Mouse (Mus musculus) large intestine, adult 2 months (tissue): ENCODE data around the gene Sap30l. TPM values are rescaled to one million over a fixed set of nuclear protein-coding genes. Genes with fewer than 3 reads are reported as not detected.
"Not testable (repeated sequence)": the region's sequence is repeated elsewhere in the genome, so short reads cannot be mapped to it uniquely, and the experiment has no call there.

Experiments
- DNase-seq: peaks from one replicate; pipeline ENCODE4 v3.0.0-alpha.2; 2012; ENCODE audit warnings: low read depth, low spot score
- WGBS: fragments of 180-500 bp; shearing (Covaris S2); methylation state at CpG from one replicate; pipeline ENCODE4 v1.1.7; 2018; 5-methylcytosine and 5-hydroxymethylcytosine counted together
- polyA plus RNA-seq: library from polyadenylated mRNA; depleted of rRNA; stranded (reverse); fragments of >200 nt; gene quantifications from 2 replicates; pipeline ENCODE4 v1.2.3, GENCODE M21; 2012

Sap30l gene
- polyA plus RNA-seq, 1 experiment = 33.9 TPM

GRCm38 (mm10) chr11:57828955-57829870 lies 27.8 kb downstream of the Sap30l start:
- WGBS = 25% methylated on average over 53 of the region's 53 CpGs
- no peak for DNase-seq

DNA sequence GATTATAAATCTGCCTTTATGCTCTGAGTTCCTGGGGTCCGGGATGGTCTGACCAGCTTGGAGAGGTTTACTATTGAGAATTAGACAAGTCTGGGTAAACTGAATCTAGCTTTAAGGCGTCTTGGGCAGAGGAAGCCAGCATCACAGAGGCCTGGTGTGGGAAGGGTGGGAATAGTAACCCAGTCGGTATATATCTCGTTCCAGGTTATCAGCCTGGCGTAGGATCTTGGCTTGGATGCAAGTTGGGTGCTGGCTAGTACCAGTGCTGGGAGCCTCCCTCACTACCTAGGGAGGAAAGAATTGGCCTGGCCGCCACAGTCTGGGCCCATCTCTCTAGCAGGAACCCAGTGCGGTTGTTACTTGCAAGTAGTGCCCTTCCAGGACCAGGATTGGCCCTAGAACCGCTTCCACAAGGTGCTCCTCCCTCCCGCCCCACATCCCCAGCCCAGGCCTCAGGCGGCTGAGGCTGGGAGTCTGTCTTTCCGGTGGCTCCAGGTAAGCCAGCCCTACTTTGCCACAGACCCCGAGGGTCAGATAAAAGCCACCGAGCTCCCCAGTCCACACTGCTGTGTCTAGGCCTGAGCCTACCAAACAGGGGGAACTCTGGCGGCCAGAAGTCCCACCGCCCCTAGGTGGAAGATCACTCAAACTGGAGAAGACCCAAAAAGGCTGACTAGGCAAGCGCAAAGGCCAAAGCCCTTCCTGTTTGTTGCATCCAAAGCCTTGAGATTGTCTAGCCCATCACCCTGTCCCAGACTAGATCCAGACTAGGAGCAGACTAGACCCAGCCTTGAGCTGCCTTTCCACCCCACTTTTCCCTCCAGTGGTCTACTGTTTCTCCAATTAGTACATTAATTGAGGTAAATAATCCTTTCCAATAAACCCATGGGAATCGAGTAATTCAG lies 28.7 kb downstream of the Sap30l start:
- 79% methylated on average over 17 of the region's 17 CpGs for WGBS

GRCm38 (mm10) chr11:57831281-57831781 lies 29.9 kb downstream of the Sap30l start:
- DNase-seq = no peak
- 33% methylated on average over 31 of the region's 31 CpGs for WGBS

More for the DNA sequence above, 28.7 kb downstream of the Sap30l start:
- DNase-seq = no peak

DNA sequence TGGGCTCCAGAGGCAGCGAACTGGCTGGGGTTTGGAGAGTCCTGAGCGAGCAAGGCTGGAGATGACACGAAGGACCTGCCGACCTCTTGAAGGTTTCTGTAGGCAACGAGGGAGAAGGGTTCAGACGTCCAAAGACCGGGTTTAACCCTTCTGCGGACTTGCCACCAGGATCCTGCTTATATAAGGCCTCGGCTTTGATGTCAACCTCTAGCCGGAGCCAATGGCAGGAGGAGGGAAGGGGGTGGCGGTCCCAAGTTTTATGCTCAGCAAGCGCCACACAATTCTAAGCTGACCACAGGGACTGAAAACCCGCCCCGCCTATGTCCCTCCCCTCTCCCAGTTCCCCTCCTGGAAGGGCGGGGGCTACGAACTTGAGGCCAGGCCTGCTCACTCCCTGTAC lies 30.4 kb downstream of the Sap30l start:
- no peak for DNase-seq
- 46% methylated on average over 16 of the region's 16 CpGs for WGBS

- 51% methylated on average over 23 of the region's 23 CpGs for WGBS
- no peak for DNase-seq
These were observed 31.2 kb downstream of the Sap30l start, which contains the start of gene Hand1 for GRCm38 (mm10) chr11:57832552-57833201. Gene Hand1, minus strand, starts transcription at chr11:57832818.

DNA sequence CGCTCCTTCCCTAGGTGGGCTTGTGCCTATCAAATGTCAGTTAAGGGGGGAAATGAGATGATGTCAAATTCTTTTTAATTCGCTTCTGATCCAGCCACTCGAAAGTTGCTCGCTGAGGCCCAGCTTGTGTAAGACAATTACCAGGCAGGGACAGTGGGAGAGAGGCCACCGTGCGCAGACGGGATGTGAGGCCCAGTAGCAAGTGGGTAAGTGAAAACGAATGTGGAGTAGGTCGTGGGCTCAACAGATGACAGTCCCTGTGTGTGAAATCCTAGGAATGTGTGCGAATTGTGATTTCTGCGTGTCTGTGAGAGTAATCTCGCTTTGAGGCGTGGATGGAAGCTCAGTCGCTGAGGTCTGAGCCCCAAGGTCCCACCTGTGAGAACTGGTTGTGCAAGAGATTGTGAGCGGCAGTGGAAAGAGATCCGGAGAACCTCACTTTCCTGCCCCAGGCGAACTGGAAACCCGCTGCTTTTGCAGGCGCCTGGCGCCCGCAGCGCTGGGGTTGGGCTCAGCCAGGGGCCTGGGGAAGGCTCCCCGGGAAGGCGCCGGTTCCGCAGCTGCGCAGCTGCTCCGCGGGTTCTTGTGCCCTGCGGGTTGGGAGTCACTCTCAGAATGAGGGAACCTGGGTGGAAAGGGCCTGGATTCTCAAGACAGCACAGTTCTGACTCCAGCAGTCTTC lies 32.0 kb downstream of the Sap30l start:
- no peak for DNase-seq
- 32% methylated on average over 30 of the region's 30 CpGs for WGBS

GRCm38 (mm10) chr11:57834031-57834430 lies 32.6 kb downstream of the Sap30l start:
- no peak for DNase-seq
- WGBS = 49% methylated on average over 6 of the region's 6 CpGs

GRCm38 (mm10) chr11:57835331-57835730 lies 33.9 kb downstream of the Sap30l start:
- WGBS = 55% methylated on average over 2 of the region's 2 CpGs
- DNase-seq = no peak

- WGBS = 52% methylated on average over 3 of the region's 3 CpGs
- DNase-seq = no peak
These were observed 34.5 kb downstream of the Sap30l start for GRCm38 (mm10) chr11:57835931-57836330.

- 36% methylated on average over 9 of the region's 9 CpGs for WGBS
- no peak for DNase-seq
These were observed 35.0 kb downstream of the Sap30l start for GRCm38 (mm10) chr11:57836401-57836800.

DNA sequence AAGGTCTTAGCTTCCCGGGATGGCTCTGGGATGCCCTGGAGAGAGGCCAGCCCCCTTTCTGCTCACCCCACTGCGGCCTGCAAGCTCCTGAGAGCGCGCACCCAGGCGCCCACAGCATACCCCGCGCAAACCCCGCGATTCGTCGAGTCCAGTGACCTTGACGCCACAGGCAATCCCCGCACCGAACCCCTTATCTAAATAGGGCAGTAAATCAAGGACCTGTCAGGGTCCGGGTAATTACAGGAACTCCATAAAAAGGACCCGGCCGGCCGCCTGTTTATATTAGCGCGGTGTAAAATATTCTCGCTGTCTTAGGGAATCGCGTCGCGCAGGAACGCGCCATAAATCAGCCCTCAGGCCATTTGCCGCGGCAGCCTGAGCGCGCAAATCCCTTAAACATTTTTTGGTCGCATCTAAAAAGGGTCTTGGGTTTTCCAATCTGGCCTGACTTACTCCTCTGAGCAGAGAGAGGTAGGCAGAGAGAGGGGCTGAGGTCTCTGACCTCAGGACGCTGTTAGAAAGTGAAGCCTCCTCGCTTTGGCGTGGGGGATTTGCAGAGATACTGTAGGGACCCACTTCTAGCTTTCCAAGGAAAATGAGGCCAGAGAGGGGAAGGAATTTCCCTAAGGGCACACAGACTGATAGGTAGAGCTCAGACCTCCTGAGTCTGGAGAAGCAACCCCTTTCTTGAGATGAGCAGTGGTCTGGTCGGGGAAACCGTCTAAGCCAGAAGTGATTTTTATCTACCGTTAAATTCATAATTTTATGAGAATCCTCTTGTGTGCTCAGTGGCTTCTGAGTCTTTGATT lies 35.6 kb downstream of the Sap30l start:
- no peak for DNase-seq
- WGBS = 4% methylated on average over 38 of the region's 38 CpGs

DNA sequence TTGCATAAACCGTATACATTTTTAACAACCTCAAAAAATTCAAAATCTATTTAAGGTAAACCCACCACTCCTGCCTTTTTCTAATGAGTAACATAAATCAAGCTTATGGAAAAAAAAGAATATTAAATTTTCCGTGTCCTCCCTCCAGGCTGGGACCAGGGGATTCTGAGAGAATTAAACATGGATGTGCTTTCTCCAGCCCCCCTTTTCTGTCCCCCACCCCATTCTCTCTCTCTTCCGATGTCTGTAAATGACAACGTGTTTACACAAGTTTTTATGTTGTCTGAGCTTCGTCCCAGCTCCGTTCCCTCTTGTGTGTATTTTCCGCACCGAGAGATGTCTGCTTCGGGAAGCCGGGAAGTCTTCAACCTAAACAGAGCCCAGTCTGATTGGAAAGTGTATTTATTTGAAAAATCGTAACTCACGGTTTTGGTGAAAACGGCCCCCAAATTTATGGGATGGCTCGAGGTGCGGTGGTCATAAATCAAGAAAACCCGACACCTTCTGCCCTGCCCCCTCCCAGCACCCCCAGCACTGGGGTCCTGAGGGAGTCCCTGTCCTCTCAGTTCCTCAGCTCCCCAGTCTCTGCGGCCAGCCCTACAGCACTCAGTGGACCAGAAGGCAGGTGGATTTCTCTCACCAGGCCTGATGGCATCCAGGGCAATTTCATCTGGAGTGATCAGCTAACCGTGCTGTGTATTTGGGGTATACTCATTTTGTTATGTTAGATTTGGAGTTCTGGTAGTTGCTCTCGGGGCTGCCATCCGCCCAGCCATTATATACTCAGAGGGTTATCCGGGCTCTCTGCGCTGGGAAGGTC lies 36.6 kb downstream of the Sap30l start:
- no peak for DNase-seq
- 18% methylated on average over 22 of the region's 22 CpGs for WGBS

- 47% methylated on average over 10 of the region's 10 CpGs for WGBS
- no peak for DNase-seq
These were observed 39.5 kb downstream of the Sap30l start for GRCm38 (mm10) chr11:57840986-57841385.

DNA sequence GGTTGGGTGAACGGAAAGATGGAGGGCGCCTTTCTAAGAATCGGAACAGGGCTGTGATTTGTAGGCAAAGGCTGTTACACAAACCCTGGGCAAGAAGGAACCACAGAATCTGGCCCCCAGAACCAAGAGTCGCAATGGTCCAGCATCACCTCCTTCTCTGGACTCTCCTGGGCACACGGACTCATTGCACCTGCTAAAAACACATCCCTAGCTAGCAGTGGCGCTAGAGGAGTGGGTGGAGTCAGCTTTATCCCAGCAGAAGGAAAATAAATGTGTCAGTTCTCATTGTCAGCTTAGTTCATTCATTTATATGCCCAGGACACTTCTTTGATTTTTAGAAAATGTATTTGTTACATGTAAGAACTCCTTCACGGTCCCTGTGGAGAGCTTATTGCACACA lies 40.0 kb downstream of the Sap30l start:
- DNase-seq = no peak
- 48% methylated on average over 7 of the region's 7 CpGs for WGBS

DNA sequence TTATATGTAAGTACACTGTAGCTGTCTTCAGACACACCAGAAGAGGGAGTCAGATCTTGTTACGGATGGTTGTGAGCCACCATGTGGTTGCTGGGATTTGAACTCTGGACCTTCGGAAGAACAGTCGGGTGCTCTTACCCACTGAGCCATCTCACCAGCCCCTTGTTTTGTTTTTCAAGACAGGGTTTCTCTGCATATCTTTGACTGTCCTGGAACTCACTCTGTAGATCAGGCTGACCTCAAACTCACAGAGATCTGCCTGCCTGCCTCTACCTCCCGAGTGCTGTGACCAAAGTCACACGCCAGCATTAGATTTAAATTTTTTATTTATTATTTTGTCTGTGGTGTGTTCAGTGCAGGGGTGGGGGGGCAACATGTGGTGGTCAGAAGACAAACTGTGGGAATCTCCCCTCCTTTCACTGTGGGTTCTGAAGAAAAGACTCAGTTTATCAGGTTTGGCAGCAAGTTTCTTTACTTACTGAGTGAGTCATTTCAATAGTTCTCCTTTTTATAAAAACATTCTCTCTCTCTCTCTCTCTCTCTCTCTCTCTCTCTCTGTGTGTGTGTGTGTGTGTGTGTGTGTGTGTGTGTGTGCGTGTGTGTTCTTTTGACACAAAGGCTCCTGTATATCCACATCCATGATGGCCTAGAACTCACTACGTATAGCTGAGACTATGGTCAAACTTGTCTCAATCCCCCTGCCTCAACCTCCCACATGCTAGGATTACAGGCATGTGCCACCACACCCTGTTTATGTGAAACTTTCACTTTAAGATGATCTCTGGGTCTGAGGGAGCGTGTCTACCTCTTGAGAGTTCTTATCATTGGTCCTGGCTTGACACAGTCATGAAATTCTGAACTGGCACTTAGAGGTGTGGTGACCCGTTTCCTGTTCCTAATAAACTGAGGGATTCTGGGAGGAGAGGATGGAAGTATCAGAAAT lies 45.3 kb downstream of the Sap30l start:
- WGBS = 81% methylated on average over 9 of the region's 9 CpGs
- not testable (repeated sequence) for DNase-seq

DNA sequence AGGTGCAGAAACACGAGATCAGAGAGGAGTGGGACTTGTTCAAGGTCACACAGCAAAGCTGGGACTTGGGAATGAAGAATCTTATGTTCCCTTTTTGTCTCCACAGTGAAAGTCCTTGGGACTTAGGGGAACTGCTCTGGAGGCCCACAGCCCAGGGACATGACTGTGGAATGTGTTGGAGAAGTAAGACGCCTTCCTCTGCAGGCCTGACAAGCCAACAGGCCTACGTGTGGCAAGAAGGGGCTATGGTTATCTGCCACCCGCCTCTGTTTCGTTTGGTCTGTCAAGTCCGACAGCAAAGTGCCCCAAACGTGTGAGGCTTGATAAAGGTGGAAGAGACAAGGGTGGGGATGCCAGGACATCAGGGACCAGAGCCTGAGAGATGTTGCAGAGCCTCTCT lies 46.0 kb downstream of the Sap30l start:
- 71% methylated on average over 7 of the region's 7 CpGs for WGBS
- no peak for DNase-seq
